Mouse (Mus musculus): ENCODE measurements at regions not wholly inside any gene's neighbourhood (a gene's known extent, or its start where the extent isn't known, plus 50 kb on each side); places are given as distances from the start of the nearest gene placed in this dataset.

GRCm38 (mm10) chr9:14010261-14010949 lies 182.9 kb downstream of the Fam76b start:
- H3ac ChIP-seq (ENCODE audit: control insufficient read depth, insufficient read length, low read depth): no peak overlapping the region
- no peaks in the 10 kb centered on the region for H3K27me3 ChIP-seq (ENCODE audit: control insufficient read depth, insufficient read depth, insufficient read length)
- H3K79me3 ChIP-seq (ENCODE audit: low read depth): no peaks in the 10 kb centered on the region
- no peaks in the 10 kb centered on the region for H3K36me3 ChIP-seq (ENCODE audit: control insufficient read depth, insufficient read depth)
- TF ChIP-seq USF1 (IDR thresholded peaks at IDR 0.05; ENCODE audit: low read depth): no peak
- TF ChIP-seq MYOD1 (IDR thresholded peaks at IDR 0.05; ENCODE audit: control insufficient read depth, insufficient read length, low read depth): no peak
- no peak for TF ChIP-seq CTCF (IDR thresholded peaks at IDR 0.05; ENCODE audit: control insufficient read depth, insufficient read depth, insufficient read length)
- no peak for TF ChIP-seq MAX (IDR thresholded peaks at IDR 0.05)
- no peak for TF ChIP-seq MYOG (IDR thresholded peaks at IDR 0.05; ENCODE audit: control insufficient read depth, extremely low read depth, insufficient read length)
- TF ChIP-seq CEBPB (IDR thresholded peaks at IDR 0.05; ENCODE audit: low read depth): no peak
- no peak for TF ChIP-seq FOSL1 (IDR thresholded peaks at IDR 0.05; ENCODE audit: insufficient read depth, low read length, poor library complexity, severe bottlenecking)
- H3K79me2 ChIP-seq (ENCODE audit: control insufficient read depth, insufficient read depth): no peaks in the 10 kb centered on the region
- no peak overlapping the region for H3K4me3 ChIP-seq (ENCODE audit: insufficient read depth, poor library complexity, severe bottlenecking)

GRCm38 (mm10) chr9:14024216-14024615 lies 196.7 kb downstream of the Fam76b start:
- TF ChIP-seq FOSL1 (IDR thresholded peaks at IDR 0.05; ENCODE audit: insufficient read depth, low read length, poor library complexity, severe bottlenecking): no peak
- no peak for TF ChIP-seq MYOD1 (IDR thresholded peaks at IDR 0.05; ENCODE audit: control insufficient read depth, insufficient read length, low read depth)
- TF ChIP-seq MAX (IDR thresholded peaks at IDR 0.05): no peak
- TF ChIP-seq MYOG (IDR thresholded peaks at IDR 0.05; ENCODE audit: control insufficient read depth, extremely low read depth, insufficient read length): no peak
- TF ChIP-seq CTCF (IDR thresholded peaks at IDR 0.05; ENCODE audit: control insufficient read depth, insufficient read depth, insufficient read length): no peak
- no peak for TF ChIP-seq USF1 (IDR thresholded peaks at IDR 0.05; ENCODE audit: low read depth)
- TF ChIP-seq CEBPB (IDR thresholded peaks at IDR 0.05; ENCODE audit: low read depth): no peak

GRCm38 (mm10) chr9:14024701-14025100 lies 197.2 kb downstream of the Fam76b start:
- TF ChIP-seq FOSL1 (IDR thresholded peaks at IDR 0.05; ENCODE audit: insufficient read depth, low read length, poor library complexity, severe bottlenecking): no peak
- no peak for TF ChIP-seq CEBPB (IDR thresholded peaks at IDR 0.05; ENCODE audit: low read depth)
- no peak for TF ChIP-seq MYOG (IDR thresholded peaks at IDR 0.05; ENCODE audit: control insufficient read depth, extremely low read depth, insufficient read length)
- no peak for TF ChIP-seq MYOD1 (IDR thresholded peaks at IDR 0.05; ENCODE audit: control insufficient read depth, insufficient read length, low read depth)
- TF ChIP-seq CTCF (IDR thresholded peaks at IDR 0.05; ENCODE audit: control insufficient read depth, insufficient read depth, insufficient read length): no peak
- no peak for TF ChIP-seq MAX (IDR thresholded peaks at IDR 0.05)
- H3ac ChIP-seq (ENCODE audit: control insufficient read depth, insufficient read length, low read depth): no peak overlapping the region

More at GRCm38 (mm10) chr9:14024216-14024615, 196.7 kb downstream of the Fam76b start:
- H3K79me3 ChIP-seq (ENCODE audit: low read depth): no peaks in the 10 kb centered on the region
- no peaks in the 10 kb centered on the region for H3K36me3 ChIP-seq (ENCODE audit: control insufficient read depth, insufficient read depth)
- H3K79me2 ChIP-seq (ENCODE audit: control insufficient read depth, insufficient read depth): no peaks in the 10 kb centered on the region
- H3K27me3 ChIP-seq (ENCODE audit: control insufficient read depth, insufficient read depth, insufficient read length): no peaks in the 10 kb centered on the region
- H3ac ChIP-seq (ENCODE audit: control insufficient read depth, insufficient read length, low read depth): no peak overlapping the region
- H3K4me3 ChIP-seq (ENCODE audit: insufficient read depth, poor library complexity, severe bottlenecking): no peak overlapping the region

GRCm38 (mm10) chr9:14028056-14028455 lies 200.5 kb downstream of the Fam76b start:
- Histone ChIP-seq H3ac (ENCODE audit: control insufficient read depth, insufficient read length, low read depth) (no peak overlapping the region), H3K79me3 (ENCODE audit: low read depth) (no peaks in the 10 kb centered on the region), H3K4me3 (ENCODE audit: insufficient read depth, poor library complexity, severe bottlenecking) (no peak overlapping the region), H3K36me3 (ENCODE audit: control insufficient read depth, insufficient read depth) (no peaks in the 10 kb centered on the region), H3K79me2 (ENCODE audit: control insufficient read depth, insufficient read depth) (no peaks in the 10 kb centered on the region), H3K27me3 (ENCODE audit: control insufficient read depth, insufficient read depth, insufficient read length) (no peaks in the 10 kb centered on the region)
- TF ChIP-seq USF1 (IDR thresholded peaks at IDR 0.05; ENCODE audit: low read depth) (no peak), CEBPB (IDR thresholded peaks at IDR 0.05; ENCODE audit: low read depth) (no peak), MYOG (IDR thresholded peaks at IDR 0.05; ENCODE audit: control insufficient read depth, extremely low read depth, insufficient read length) (no peak), CTCF (IDR thresholded peaks at IDR 0.05; ENCODE audit: control insufficient read depth, insufficient read depth, insufficient read length) (no peak), MAX (IDR thresholded peaks at IDR 0.05) (no peak), MYOD1 (IDR thresholded peaks at IDR 0.05; ENCODE audit: control insufficient read depth, insufficient read length, low read depth) (no peak), FOSL1 (IDR thresholded peaks at IDR 0.05; ENCODE audit: insufficient read depth, low read length, poor library complexity, severe bottlenecking) (no peak)

More at GRCm38 (mm10) chr9:14024701-14025100, 197.2 kb downstream of the Fam76b start:
- no peaks in the 10 kb centered on the region for H3K79me3 ChIP-seq (ENCODE audit: low read depth)
- no peaks in the 10 kb centered on the region for H3K27me3 ChIP-seq (ENCODE audit: control insufficient read depth, insufficient read depth, insufficient read length)
- H3K79me2 ChIP-seq (ENCODE audit: control insufficient read depth, insufficient read depth): no peaks in the 10 kb centered on the region
- no peak overlapping the region for H3K4me3 ChIP-seq (ENCODE audit: insufficient read depth, poor library complexity, severe bottlenecking)
- H3K36me3 ChIP-seq (ENCODE audit: control insufficient read depth, insufficient read depth): no peaks in the 10 kb centered on the region

GRCm38 (mm10) chr9:14031358-14032047 lies 204.0 kb downstream of the Fam76b start:
- Histone ChIP-seq H3K36me3 (ENCODE audit: control insufficient read depth, insufficient read depth) (no peaks in the 10 kb centered on the region), H3K27me3 (ENCODE audit: control insufficient read depth, insufficient read depth, insufficient read length) (no peaks in the 10 kb centered on the region)

More at GRCm38 (mm10) chr9:14031358-14032047, 204.0 kb downstream of the Fam76b start:
- TF ChIP-seq CEBPB (IDR thresholded peaks at IDR 0.05; ENCODE audit: low read depth) (no peak), FOSL1 (IDR thresholded peaks at IDR 0.05; ENCODE audit: insufficient read depth, low read length, poor library complexity, severe bottlenecking) (no peak), MAX (IDR thresholded peaks at IDR 0.05) (no peak), MYOD1 (IDR thresholded peaks at IDR 0.05; ENCODE audit: control insufficient read depth, insufficient read length, low read depth) (no peak), USF1 (IDR thresholded peaks at IDR 0.05; ENCODE audit: low read depth) (no peak), MYOG (IDR thresholded peaks at IDR 0.05; ENCODE audit: control insufficient read depth, extremely low read depth, insufficient read length) (no peak), CTCF (IDR thresholded peaks at IDR 0.05; ENCODE audit: control insufficient read depth, insufficient read depth, insufficient read length) (no peak)
- H3ac ChIP-seq (ENCODE audit: control insufficient read depth, insufficient read length, low read depth): no peak overlapping the region
- H3K79me3 ChIP-seq (ENCODE audit: low read depth): no peaks in the 10 kb centered on the region
- H3K4me3 ChIP-seq (ENCODE audit: insufficient read depth, poor library complexity, severe bottlenecking): no peak overlapping the region
- no peaks in the 10 kb centered on the region for H3K79me2 ChIP-seq (ENCODE audit: control insufficient read depth, insufficient read depth)

All from C2C12 (cell line).